Mouse (Mus musculus) cerebellum, postnatal 25 days (tissue): ENCODE results near the gene Kif26b.
A peak's percentile ranks its signal among the peaks of the same experiment; 100 is the strongest.

Experiments used
- DNase-seq, 2 experiments: peaks; one replicate each; pipeline ENCODE4 v3.0.0; 2021; ENCODE audit warnings: mixed read lengths in 2 of 2

Kif26b gene

GRCm38 (mm10) chr1:178854936-178855335 is 326.0 kb downstream of the Kif26b start:
- DNase-seq: no peak

- DNase-seq: no peak
Measured at GRCm38 (mm10) chr1:178855974-178856373, 327.0 kb downstream of the Kif26b start.

GRCm38 (mm10) chr1:178860671-178861391 is 331.9 kb downstream of the Kif26b start:
- DNase-seq: no peak

- DNase-seq: no peak
Measured at GRCm38 (mm10) chr1:178861392-178861762, 332.5 kb downstream of the Kif26b start.

- DNase-seq: no peak
Measured at GRCm38 (mm10) chr1:178863756-178864155, 334.8 kb downstream of the Kif26b start.

- DNase-seq: no peak
Measured at GRCm38 (mm10) chr1:178864297-178864696, 335.4 kb downstream of the Kif26b start.

GRCm38 (mm10) chr1:178866757-178867156 is 337.8 kb downstream of the Kif26b start:
- DNase-seq: no peak

GRCm38 (mm10) chr1:178871055-178871454 is 342.1 kb downstream of the Kif26b start:
- DNase-seq: no peak

- no peak for DNase-seq
Measured at GRCm38 (mm10) chr1:178876926-178877325, 348.0 kb downstream of the Kif26b start.

GRCm38 (mm10) chr1:178878676-178879075 is 349.8 kb downstream of the Kif26b start:
- DNase-seq: no peak

GRCm38 (mm10) chr1:178880905-178881304 is 352.0 kb downstream of the Kif26b start:
- no peak for DNase-seq

GRCm38 (mm10) chr1:178886671-178887070 is 357.7 kb downstream of the Kif26b start:
- no peak for DNase-seq

- DNase-seq: peak in 1 of 2 experiments; percentile 27
Measured at GRCm38 (mm10) chr1:178892376-178892775, 363.5 kb downstream of the Kif26b start.

GRCm38 (mm10) chr1:178893229-178894080 is 364.5 kb downstream of the Kif26b start:
- no peak for DNase-seq

- no peak for DNase-seq
Measured at GRCm38 (mm10) chr1:178894081-178894401, 365.1 kb downstream of the Kif26b start.

- no peak for DNase-seq
Measured at GRCm38 (mm10) chr1:178895674-178896073, 366.7 kb downstream of the Kif26b start.

GRCm38 (mm10) chr1:178910951-178911350 is 382.0 kb downstream of the Kif26b start:
- peak in 1 of 2 experiments; percentile 39 for DNase-seq

GRCm38 (mm10) chr1:178912936-178913716 is 384.2 kb downstream of the Kif26b start:
- DNase-seq: no peak

- DNase-seq: no peak
Measured at GRCm38 (mm10) chr1:178915056-178915455, 386.1 kb downstream of the Kif26b start.

GRCm38 (mm10) chr1:178917194-178917902 is 388.4 kb downstream of the Kif26b start:
- peak; percentile 42 to 60 for DNase-seq

GRCm38 (mm10) chr1:178924492-178925183 is 395.7 kb downstream of the Kif26b start:
- DNase-seq: no peak

GRCm38 (mm10) chr1:178929531-178929930 is 400.6 kb downstream of the Kif26b start:
- DNase-seq: peak in 1 of 2 experiments; percentile 32
